Mouse (Mus musculus) lung, postnatal 4 days (tissue): ENCODE results near the gene Lcn5.
"Not testable (repeated sequence)": the region's sequence is repeated elsewhere in the genome, so short reads cannot be mapped to it uniquely, and the experiment has no call there.

Experiments
- DNase-seq, 2 experiments: peaks; one replicate each; pipeline ENCODE4 v3.0.0; 2021

Gene Lcn5

GRCm38 (mm10) chr2:25682426-25682825, 24.7 kb downstream of the Lcn5 start, which contains the start of gene Lcn10:
Gene Lcn10, plus strand, starts transcription at chr2:25682726.
- no peak for DNase-seq

DNA sequence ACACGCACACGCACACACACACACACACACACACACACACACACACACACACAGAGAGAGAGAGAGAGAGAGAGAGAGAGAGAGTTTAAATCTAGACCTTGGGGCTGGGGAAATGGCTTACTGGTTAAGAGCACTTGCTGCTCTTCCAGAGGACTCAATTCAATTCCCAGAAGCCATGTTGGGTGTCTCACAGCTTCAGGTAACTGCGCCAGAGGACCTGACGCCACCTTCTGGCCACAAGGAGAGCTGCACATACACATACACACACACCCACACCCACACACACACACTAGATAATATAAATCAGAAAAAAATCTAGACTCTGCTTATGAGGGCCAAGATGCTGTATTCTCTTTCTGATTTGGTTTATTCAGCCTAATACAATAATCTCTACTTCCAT, 29.2 kb downstream of the Lcn5 start:
- no peak for DNase-seq

DNA sequence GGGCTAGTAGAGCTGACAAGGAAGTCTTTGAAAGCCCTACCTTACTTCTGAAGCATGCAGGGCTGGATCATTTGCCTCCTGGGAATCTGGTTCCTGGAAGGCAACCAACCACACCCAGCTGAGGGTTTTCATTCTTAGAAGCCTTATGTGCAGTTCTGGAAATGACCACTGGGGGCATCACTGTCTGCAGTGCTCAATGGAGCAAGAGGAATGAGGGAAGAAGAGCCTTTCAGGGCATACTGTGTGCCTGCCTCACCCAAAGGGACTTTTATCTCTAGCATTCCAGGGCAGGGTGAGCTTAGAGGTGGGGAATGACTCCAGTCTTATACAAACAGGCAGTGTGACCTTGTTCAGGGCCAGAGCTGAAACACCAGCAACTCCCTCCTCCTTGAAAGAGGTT, 36.9 kb downstream of the Lcn5 start:
- DNase-seq = peak; percentile 23 to 65

- peak in 1 of 2 experiments; percentile 10 for DNase-seq
Observed at GRCm38 (mm10) chr2:25696951-25697350, 39.2 kb downstream of the Lcn5 start.

DNA sequence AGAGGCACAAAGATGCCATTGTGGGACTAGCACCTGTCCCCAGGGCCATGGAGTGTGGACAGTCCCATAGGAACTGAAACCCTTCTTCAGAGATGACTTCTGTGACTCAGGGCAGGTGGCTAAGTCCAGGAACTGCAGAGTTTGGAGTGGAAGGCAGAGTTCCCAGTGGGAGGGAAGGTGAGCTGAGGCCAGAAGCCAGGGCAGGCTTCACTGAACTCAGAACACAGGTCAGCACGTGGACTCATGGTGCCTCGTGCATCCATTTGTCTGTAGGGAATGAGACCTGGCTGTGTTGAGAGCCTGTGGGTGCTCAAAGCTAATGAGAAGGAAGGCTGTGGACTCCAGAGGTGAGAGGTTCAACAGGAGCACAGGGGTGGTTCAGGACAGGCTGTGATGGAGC, 40.9 kb downstream of the Lcn5 start:
- DNase-seq = no peak

DNA sequence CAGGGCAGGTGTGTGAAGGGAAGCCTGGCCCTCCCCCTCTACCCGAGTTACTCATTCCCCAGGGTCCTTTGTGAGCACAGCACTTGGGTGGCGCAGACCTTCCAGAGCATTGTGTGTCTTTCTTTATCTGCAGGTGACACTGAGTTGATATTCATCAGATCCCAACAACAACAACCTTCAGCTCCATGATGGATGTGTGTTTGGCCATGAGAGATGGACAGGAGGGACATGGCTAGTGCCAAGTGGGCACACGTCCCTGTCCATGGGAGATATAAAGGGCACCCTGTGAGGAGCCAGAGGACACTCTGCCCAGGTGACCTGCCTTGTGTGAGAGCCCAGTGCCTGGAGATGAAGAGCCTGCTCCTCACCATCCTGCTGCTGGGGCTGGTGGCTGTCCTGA, 42.0 kb downstream of the Lcn5 start, which contains the start of gene Obp2a:
Obp2a (plus strand) TSS at position 301 of the 400 bp plus-strand sequence.
- not testable (repeated sequence) for DNase-seq

DNA sequence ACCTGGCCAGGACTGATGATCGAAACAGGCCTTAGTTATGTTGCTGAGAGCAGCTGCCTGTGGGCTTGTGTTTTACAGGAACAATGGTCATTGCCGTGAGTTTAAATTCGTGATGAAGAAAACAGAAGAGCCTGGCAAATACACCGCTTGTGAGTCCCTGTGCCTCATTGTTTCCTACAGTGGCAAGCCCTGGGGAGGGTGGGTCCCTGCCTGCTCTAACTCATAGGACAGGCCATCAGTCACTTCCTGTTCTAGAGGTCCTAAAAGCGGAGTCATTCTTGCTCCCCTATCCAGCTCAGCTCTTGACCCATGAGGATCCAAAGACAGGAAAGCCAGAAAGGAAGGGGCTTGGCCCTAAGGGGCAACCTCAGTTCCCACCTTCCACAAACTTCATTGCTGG, 43.2 kb downstream of the Lcn5 start:
- DNase-seq = no peak

GRCm38 (mm10) chr2:25703706-25704105, 46.0 kb downstream of the Lcn5 start:
- DNase-seq = no peak

GRCm38 (mm10) chr2:25706643-25707481, 49.1 kb downstream of the Lcn5 start, which contains the start of gene Bmyc:
Gene Bmyc, plus strand, starts transcription at chr2:25706739.
- DNase-seq = peak; percentile 82 to 85

GRCm38 (mm10) chr2:25708121-25708520, 50.4 kb downstream of the Lcn5 start:
- DNase-seq = peak; percentile 33 to 38

DNA sequence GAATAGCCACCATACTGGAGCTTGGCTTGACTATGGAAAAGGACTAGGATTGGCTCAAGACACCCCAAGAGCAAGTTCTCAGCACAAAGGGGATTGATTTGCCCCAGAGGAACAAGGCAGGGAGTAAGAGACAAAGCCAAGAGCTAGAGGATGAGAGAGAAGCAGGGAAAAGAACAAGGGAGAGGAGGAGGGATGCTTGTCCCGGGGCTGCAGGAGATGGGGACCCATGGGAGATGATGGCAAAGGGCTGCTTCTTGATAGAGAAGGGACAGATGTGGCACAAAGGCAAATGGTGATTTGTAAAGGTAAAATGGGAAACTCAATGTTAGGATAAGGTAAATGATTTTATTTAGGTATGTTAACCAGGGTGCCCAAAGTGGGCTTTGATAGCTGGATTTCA, 51.3 kb downstream of the Lcn5 start:
- not testable (repeated sequence) for DNase-seq

- not testable (repeated sequence) for DNase-seq
Observed at GRCm38 (mm10) chr2:25709791-25710190, 52.0 kb downstream of the Lcn5 start.
